Mouse (Mus musculus) brain, embryonic 18.5 days (tissue): Measurements from ENCODE around the gene Dppa4.
"Not testable (repeated sequence)": the region's sequence is repeated elsewhere in the genome, so short reads cannot be mapped to it uniquely, and the experiment has no call there.

Experiments used
- DNase-seq: peaks from one replicate; pipeline ENCODE4 v3.0.0-alpha.2; 2012; ENCODE audit warnings: low read depth, low spot score

Dppa4 gene

GRCm38 (mm10) chr16:48283517-48283916, at the start of gene Dppa4:
Dppa4 (plus strand) TSS chr16:48283733.
- no peak for DNase-seq

- no peak for DNase-seq
These were observed 48.5 kb upstream of the Dppa4 start for GRCm38 (mm10) chr16:48234999-48235398.

GRCm38 (mm10) chr16:48237676-48238075, 45.9 kb upstream of the Dppa4 start:
- no peak for DNase-seq

- no peak for DNase-seq
These were observed 36.4 kb upstream of the Dppa4 start for GRCm38 (mm10) chr16:48247044-48247661.

GRCm38 (mm10) chr16:48252824-48253223, 30.7 kb upstream of the Dppa4 start:
- DNase-seq: no peak

- no peak for DNase-seq
These were observed 28.9 kb upstream of the Dppa4 start for GRCm38 (mm10) chr16:48254584-48254983.

- DNase-seq: no peak
These were observed 24.0 kb upstream of the Dppa4 start for GRCm38 (mm10) chr16:48259519-48259918.

- no peak for DNase-seq
These were observed 20.6 kb upstream of the Dppa4 start for GRCm38 (mm10) chr16:48262901-48263300.

GRCm38 (mm10) chr16:48265856-48266255, 17.7 kb upstream of the Dppa4 start:
- DNase-seq: no peak

- DNase-seq: no peak
These were observed 6.6 kb upstream of the Dppa4 start for GRCm38 (mm10) chr16:48276940-48277339.

GRCm38 (mm10) chr16:48280883-48281282, 2.6 kb upstream of the Dppa4 start:
- no peak for DNase-seq

- no peak for DNase-seq
These were observed 732 bp upstream of the Dppa4 start for GRCm38 (mm10) chr16:48282801-48283200.

- no peak for DNase-seq
These were observed 2.0 kb downstream of the Dppa4 start for GRCm38 (mm10) chr16:48285517-48285916.

- DNase-seq: no peak
These were observed 14.0 kb downstream of the Dppa4 start for GRCm38 (mm10) chr16:48297384-48298136.

GRCm38 (mm10) chr16:48299884-48300283, 16.4 kb downstream of the Dppa4 start:
- no peak for DNase-seq

GRCm38 (mm10) chr16:48303509-48303908, 20.0 kb downstream of the Dppa4 start, which contains the start of gene Dppa2:
Dppa2 (plus strand) TSS chr16:48303908.
- DNase-seq: no peak

- DNase-seq: no peak
These were observed 20.4 kb downstream of the Dppa4 start for GRCm38 (mm10) chr16:48303983-48304382.

GRCm38 (mm10) chr16:48308916-48309315, 25.4 kb downstream of the Dppa4 start:
- not testable (repeated sequence) for DNase-seq

- DNase-seq: no peak
These were observed 26.5 kb downstream of the Dppa4 start for GRCm38 (mm10) chr16:48309912-48310630.

GRCm38 (mm10) chr16:48315294-48315693, 31.8 kb downstream of the Dppa4 start:
- no peak for DNase-seq

GRCm38 (mm10) chr16:48320781-48321180, 37.2 kb downstream of the Dppa4 start:
- no peak for DNase-seq

GRCm38 (mm10) chr16:48323133-48323532, 39.6 kb downstream of the Dppa4 start:
- no peak for DNase-seq
